Mouse (Mus musculus): ENCODE data around the gene Igfbpl1. TPM values are rescaled to one million over a fixed set of nuclear protein-coding genes. Genes with fewer than 3 reads are reported as not detected.

Igfbpl1 gene
- polyA plus RNA-seq, 2 experiments from 2014 or later, result not detected

DNA sequence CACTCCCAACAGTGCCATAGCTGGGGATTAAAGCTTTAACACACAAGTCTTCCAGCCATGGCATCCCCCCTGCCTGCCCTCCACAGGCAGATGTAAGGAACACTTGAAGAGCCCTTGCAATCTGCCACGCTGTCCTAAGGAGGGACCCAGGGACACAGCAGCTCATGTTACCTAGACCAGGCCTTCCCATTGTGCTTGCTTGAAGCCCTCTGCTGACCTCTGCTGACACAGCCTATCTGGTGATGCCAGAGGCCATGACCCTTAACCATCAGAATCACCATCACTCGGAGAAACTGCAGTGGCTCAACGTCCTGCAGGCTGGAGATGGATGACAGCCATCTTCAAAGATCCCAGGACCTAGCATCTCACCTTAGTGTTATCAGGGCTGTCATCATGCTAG, 4.7 kb downstream of the Igfbpl1 start:
- no peak for ATAC-seq

DNA sequence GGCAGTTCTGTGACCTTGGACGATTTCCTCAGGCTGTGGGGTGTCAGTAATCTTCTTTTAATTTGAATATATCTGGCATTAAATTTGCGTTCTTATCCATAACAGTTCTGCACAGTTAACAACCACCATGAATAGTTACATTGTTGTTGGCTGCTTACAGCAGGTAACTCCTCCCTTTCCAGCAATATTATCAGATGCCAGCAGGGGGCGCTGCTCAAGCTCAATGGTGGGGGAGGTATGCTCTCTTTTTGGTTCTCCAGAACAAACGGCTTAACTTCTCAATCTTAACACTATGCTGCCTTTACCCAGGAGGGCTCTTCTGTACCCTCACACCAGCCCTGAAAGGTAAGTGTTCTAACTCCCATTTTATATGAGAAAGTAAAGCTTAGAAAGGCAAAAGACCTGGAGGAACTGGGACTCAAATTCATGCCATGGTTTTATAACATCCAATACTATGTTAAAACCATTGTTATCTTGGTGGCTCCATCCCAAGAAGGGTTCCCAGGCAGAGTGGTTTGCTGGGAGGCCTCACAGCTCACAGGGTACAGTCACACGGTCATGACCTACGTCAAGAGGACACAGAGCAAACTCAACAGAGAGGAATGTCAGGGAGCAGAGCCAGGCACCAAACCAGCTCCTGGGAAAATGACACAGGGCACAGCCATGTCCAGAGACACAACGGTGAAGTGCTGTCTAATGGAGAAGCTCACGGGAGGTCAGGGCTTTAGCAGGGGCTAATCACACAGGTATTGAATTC, 6.5 kb downstream of the Igfbpl1 start:
- ATAC-seq, result no peak

DNA sequence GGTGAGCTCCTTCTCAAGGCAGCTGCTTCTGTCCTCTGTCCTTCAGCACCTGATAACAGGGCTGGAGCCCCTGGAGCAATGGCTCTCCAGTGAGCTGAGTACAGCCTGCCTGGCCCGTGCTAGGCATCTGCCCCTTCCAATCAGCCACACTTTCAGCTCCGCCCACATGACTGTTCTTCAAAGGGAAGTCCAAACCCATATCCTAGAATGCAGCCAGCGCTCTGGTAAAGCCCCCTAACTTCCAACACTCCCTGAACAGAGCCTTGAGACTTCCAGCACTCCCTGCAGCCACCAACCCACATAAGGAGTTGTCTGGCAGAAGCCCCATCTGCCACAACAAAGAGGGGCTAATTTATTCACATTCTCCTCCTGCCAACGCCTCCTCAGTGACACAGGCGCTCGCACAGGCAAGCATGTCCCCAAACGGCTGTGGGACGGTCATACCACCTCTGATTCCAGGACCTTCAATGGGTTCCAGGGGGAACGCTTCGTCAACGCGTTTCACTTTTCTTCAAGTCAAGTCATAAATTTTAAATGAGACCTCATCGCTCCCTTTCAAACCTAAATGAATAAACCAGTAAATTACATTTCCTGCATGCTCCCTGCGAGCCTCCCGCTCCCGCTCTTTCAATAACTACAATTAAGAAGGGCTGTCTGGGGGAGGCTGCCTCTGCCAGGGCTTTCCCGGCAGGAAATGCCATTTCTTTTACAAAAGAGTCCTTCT, 7.4 kb downstream of the Igfbpl1 start:
- ATAC-seq, result no peak

DNA sequence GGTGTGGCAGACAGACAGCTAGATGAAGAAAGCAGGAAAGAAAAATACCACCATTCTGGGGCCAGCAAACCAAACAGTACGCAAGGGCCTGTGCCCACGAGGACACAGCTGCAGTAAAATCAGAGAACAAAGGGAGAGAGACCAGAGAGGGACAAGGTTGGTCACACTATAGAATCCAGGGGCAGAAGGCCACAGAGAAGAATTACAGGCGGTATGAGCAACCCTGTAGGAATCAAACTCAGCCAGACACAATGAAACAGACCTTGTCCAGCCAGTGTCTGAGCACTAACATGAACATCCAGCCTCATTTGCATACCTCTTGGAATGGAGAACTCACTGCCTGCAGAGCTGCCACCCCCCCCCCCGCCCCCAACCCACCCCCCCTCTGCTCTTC, 7.9 kb downstream of the Igfbpl1 start:
- no peak for ATAC-seq

DNA sequence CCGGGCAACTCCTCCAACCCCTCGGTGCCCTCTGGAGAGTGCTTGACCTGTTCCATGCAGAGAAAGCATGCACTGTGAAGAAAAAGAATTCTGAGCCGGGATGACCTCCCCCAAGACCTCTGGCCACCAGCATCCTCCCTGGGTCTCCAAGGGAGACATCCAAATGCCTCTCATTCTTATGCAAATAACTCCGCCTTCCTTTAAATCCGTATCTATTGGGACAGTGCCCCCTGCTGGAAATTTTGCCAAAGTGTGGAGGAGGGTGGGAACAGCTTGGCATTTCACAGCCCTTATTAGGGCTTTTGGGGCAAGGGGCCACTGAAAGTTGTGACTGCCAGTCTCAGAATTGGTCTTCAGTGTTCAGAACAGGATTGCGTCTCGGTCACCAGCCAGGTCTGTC, 11.2 kb downstream of the Igfbpl1 start:
- ATAC-seq, result no peak

DNA sequence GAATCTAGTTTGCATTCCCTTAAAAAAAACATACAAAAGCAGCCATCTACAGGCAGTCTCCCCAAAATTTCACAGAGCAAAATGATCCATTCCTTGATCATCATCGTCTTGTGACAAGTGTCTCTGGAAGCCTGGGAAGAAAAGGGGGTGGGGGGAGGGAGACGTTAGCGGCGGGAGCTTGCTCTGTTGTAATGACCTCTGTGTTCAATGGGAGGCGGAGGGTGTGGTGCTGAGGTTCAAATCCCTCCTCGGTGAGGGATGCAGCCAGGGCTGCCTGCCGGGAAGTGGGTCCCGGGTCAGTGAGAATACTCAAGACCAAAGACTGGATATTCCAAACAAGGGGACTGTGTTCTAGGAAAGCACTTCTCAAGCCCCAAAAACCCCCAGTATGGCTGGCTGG, 15.5 kb downstream of the Igfbpl1 start:
- ATAC-seq, result no peak

DNA sequence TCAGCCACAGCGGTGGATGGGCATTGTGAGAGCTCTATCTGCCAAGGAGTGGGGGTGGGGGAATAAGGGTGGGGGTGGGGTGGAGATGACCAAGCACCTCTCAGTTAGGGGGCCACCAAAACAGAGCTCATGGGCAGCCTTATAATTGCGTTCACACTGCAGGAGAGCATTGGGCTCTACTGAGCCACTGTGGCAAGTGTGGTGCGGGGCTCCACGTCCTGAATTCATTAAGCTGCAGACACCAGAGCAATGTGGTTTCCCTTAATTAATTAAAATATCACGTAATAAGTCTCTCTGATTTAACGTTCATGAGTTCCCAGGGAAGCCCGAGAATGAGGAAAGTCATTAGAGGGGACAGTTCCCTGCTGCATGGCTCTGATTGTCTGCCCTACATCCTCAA, 18.7 kb downstream of the Igfbpl1 start:
- ATAC-seq, result no peak

DNA sequence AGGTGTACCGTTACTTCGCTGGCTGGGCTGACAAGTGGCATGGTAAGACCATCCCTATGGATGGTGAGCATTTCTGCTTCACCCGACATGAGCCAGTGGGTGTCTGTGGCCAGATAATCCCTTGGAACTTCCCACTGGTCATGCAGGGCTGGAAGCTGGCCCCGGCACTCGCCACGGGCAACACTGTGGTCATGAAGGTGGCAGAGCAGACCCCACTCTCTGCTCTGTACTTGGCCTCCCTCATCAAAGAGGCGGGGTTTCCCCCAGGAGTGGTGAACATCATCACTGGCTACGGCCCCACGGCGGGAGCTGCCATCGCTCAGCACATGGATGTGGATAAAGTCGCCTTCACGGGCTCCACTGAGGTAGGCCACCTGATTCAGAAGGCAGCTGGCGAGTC, 23.8 kb downstream of the Igfbpl1 start:
- no peak for ATAC-seq

DNA sequence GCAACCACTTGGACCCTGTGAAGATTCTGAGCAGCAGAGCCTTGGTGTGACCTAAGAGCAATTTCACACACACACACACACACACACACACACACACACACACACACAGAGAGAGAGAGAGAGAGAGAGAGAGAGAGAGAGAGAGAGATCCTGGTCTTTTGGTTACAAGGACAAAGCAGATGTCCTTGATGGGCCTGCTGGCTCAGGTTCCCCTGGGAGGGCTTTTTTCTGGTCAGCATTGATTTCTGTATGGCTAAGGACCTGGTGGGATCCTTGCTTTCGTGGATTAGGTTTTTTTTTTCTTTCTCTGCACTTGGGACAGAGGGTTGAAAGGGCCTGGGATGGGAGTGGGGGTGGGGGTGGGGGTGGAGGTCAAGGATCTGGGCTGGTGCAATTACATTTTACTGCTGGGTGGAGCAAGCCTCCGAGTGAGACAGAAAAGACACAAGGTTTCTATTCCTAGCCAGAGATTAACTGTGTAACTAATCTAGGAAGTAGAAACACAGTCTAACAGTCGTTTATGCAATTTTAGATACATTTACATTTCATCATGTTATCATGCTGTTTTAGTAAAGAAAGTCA, 26.7 kb downstream of the Igfbpl1 start:
- no peak for ATAC-seq

DNA sequence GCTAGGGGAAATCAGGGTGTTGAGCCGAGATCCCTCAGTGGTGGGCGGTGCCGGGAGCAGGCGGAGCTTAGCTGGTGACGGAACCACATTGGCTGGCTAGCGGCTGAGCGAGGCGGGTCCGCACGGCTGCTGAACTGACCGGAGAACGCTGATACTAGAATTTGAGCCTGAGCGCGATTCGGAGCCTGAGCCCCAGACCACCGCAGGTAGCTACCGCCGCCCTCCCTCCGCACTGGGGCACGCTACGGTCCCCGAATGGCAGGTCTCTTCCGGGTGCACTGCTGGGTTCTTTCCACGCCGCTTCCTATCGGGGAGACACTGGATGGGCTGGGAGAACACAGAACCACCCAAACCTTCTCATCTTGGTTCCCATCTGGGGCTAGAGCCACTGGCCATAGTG, 27.8 kb downstream of the Igfbpl1 start, which contains the start of gene Aldh1b1:
TSS of gene Aldh1b1 (plus strand) at position 59 of the 400 bp plus-strand sequence.
- peak; percentile 78 for ATAC-seq

DNA sequence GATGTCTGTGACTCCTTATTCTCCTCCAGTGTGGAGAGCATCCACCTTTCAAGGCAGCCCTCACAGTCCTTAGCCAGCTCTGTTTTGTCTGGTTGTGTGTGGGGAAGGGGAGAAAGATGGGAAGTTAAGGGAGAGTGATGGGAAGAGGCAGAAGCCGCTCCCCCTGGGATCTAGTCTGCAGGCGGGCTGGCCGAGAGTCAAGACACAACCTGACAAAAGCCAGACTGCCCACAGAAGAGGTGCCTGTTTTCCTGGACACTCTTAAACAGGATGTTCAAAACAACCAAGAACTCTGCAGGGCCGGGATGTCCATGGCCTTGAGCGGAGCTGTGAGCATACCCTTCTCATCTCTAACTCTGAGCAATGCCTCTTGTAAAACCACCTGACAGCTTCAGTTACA, 30.0 kb downstream of the Igfbpl1 start:
- ATAC-seq, result no peak

DNA sequence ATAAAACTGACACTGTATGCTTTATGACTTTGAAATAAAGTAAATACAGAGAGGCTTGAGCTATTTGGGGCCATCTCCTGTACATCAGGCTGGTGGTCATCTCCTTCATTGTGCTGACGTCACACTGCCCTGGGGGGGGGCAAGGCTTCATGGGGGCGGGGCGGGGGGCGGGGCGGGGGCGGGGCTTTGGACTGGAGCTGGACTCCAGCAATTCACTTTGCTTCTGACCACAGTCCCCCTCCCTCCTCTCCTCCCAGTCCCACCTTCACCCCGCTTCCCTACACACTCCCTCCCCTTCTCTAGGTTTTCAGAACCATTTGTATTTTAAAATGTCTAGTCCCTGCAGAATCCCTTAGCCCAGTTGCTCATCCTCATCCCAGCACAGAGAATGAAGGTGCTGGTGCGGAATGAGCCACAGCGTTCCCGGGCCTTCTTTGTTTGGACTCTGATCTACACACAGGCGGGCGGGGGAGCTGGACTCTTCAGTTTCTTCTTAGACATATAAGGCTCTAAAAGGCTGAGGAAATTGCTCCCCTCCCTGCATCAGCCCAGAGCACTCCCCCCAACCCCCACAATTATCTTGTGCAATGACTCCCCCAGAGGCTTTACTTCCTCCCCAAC, 31.4 kb downstream of the Igfbpl1 start:
- no peak for ATAC-seq

DNA sequence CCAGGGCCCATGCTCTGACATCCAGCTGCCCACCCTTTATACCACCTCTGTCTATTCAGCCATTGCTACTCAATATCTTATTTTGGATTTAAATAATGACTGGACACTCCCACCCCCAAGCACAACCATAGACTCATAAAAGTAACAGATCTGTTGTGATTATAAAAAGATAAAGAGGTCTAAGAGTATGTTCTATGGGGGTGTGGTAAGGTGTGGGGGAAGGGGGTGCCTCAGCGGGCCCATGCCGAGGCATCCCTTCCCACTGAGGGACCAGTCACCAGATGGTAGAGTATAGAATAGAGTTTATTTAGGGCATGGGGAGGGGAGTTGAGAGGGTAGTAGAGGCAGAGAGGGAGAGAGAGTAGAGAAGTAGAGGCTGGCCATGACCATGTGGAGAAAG, 36.7 kb downstream of the Igfbpl1 start:
- no peak for ATAC-seq

DNA sequence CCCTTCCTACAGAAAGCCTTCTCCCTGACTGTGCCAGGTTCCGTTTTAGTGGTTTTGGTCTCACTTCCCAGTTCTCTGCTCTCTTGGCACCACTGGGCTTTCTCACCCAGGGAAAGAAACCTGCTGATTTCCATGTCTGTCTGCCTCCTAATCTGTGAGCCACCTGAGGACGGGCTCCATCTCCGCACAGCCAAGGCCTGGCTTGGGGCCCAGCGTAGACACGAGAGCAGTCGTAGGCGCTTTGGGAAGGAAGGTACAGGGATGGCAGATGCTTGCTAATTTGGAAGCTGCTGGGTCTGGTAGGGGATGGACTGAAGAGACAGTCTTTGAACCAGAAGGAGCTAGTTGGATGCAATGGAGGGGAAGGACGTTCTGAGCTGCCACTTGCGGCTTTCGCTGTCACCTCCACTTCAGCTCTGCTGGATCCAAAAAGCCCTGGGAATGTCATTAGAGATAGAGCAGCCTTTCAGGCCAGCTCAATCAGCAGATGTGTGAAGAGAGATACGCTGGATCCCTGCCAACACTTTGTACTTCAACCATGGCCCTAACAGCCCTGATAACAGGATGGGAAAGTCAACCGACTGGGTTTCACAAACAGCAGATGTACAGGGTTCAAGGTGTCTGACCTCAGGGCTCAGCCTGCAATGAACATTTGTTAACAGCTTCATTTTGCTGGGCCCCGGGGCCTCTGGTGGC, 37.3 kb downstream of the Igfbpl1 start:
- ATAC-seq, result no peak

DNA sequence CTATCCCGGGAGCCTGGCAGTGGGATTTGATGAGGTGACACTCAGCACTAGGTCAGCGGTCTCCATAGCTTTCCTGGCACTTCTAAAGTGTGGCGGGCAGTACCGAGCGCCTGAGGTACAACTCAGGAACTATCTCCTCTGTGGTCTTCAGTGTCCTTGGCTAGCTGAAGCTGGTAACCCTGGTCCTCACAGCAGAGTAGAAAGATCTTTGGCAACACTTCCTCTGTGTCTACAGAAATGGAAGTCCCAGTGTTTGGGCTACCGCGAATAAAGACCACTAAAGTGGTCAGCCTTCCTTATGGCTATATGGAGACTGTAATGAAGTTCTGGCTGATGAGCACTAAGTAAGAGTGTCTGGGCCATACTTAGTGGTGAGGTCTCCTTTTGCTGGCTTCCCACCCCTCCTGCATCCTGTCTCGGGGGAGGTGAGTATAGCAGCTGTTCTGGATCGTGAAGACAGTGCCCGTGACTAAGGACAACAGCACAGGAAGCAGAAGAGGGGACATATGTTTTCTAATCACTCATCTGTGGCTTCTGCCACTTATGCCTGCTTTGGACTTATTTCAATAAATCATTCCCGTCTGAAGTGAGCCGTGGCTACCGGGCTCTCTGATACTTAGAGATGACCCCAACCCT, 38.2 kb downstream of the Igfbpl1 start:
- no peak for ATAC-seq

DNA sequence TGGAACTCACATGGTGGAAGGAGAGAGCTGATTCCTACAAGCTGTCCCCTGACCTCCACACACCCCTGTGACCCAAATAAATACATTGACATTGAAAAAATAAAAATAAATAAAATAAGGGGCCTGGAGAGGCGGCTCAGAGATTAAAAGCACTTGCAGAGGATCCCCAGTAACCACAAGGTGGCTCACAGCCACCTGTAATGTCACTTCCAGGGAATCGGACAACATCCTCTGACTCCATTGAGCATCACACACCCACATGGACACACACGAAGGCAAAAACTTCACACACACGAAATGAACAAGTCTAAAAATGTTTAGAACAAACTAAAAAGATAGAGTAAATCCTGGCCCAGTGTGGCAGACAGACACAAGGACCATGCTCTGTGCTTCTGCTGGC, 40.0 kb downstream of the Igfbpl1 start:
- ATAC-seq, result no peak

DNA sequence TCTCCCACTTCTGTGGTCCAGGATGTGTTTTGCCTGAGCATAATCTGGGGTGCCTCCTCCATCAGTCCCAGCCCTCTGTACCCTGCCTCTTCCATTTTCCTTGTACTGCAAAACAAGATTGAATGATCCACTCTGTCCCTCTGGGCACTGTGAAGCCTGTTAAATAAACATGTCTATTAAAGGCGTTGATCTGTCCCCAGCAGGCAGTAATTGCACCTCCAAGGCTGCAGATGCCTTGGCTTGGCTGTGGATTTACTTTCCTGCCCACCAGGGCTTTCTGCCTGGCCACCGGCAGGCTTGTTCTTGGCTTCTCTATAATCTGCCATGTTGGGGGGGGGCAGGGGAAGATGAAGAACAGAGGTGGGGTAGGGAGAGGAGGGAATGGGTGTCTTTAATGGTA, 40.8 kb downstream of the Igfbpl1 start:
- ATAC-seq, result no peak

DNA sequence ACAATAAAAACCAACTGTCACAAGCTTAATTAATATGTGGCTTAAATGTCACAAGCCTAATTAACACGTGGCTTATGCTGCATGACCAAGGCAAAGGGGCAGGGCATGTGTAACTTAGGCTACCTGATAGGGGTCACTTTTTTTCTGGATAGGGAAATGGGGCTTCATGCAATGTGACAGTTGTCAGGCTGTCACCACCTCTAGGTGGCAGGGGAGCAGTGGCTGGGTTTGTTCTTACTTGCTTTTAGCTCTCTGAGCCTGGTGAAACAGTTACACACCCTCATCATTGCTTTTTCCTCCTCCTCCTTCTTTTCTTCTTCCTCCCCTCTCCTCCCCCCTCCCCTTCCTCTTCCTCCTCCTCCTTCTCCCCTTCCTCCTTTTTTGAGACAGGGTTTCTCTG, 43.1 kb downstream of the Igfbpl1 start:
- no peak for ATAC-seq

DNA sequence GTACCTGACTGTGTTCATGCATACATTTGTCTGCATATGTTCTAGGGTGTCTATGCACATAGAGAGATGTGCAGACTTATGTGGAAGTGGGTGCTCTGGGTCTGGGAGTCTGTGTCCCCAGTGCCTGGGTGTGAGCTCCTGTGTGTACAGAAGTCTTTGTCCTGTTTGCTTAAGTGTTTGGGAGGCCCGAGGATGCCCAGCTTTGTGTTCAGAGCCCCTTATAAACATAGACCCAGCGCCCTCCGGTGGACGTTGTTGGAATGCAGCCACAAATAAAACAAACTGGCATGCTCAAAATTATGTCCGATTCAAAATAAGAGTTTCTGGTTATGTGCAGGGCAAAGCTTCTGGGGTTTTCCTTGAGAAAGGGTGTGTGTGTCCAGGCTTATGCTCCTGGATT, 55.1 kb downstream of the Igfbpl1 start:
- ATAC-seq, result no peak

DNA sequence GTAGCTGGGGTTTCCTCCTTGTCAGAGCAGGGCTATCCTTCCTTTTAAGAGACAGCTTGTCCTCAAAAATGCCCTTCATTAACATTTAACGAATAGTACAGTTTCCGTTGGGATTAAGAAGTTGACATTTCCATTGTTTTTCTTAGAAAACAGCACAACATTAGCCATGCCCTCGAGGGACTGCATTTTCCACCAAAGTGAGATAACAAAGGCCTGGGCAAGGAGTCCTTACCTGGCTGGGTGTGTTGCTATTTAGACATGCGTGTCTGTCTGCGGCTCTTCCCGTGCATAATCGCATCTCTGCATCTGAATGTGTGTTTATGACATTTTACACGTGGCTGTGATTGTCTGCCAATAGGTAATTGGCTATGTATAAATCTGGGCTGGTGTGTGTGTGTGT, 55.5 kb downstream of the Igfbpl1 start:
- no peak for ATAC-seq

DNA sequence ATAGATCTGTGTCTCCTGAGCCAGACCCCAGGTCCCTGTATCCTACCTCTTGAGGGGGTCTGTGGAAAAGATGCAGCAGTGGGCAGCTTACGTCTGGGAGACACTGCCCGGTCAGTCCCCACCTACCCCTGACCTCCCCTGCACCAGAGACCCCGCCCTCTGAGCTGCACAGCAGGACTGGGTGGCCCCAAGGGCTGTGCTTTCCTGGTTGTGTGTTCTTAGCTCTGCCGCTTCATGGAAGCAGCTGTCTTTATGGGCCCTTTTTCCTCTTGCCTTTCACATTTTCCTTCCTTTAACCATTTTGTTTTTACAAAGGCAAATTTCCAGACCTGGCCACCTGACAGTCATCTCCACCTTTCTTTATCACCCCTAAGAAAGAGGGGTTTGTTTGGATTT, 56.1 kb downstream of the Igfbpl1 start:
- ATAC-seq, result no peak
